7 mouse cellular contexts compared by ENCODE assay signal in genomic region chr10:77624570-77624995, GRCm38 (mm10). TPM values are rescaled to one million over a fixed set of nuclear protein-coding genes. Genes with fewer than 3 reads are reported as not detected.
DNase-seq lines count a peak whose midpoint lies in the region; ATAC-seq and TF ChIP-seq lines count a peak whose summit lies in the region.

No protein-coding gene starts in this region.

- peaks cover 33% of the 10 kb centered on the region for H3K4me1 ChIP-seq in liver, adult 2 months (ENCODE audit: control insufficient read depth, insufficient read depth, low read length)
- H3K4me1 ChIP-seq in lung, embryonic 16.5 days (replicated peaks; ENCODE audit: control insufficient read depth, insufficient read depth, low read length) = peaks cover 29% of the 10 kb centered on the region

- no peaks in the 10 kb centered on the region for H3K9me3 ChIP-seq in lung, embryonic 16.5 days (ENCODE audit: control insufficient read depth, low read length)

- ATAC-seq in lung, embryonic 16.5 days (ENCODE audit: low read depth) = no peak

- no peaks in the 10 kb centered on the region for H3K27me3 ChIP-seq in liver, adult 2 months (ENCODE audit: control insufficient read depth, insufficient read depth, low read length)
- no peaks in the 10 kb centered on the region for H3K27me3 ChIP-seq in lung, embryonic 16.5 days (ENCODE audit: control insufficient read depth, insufficient read depth, low read depth, low read length)

- TF ChIP-seq POLR2A in liver, adult 2 months (IDR thresholded peaks at IDR 0.05; ENCODE audit: extremely low read depth, insufficient read depth, low read length) = no peak

- H3K79me2 ChIP-seq in liver, adult 2 months (ENCODE audit: control insufficient read depth, insufficient read depth, low read length) = peaks cover 30% of the 10 kb centered on the region

- H3K4me2 ChIP-seq in lung, embryonic 16.5 days (ENCODE audit: low read depth, low read length) = no peak overlapping the region

- WGBS in liver, adult 2 months = 35% methylated on average over 7 of the region's 7 CpGs
- 61% methylated on average over 7 of the region's 7 CpGs for WGBS in lung, embryonic 16.5 days

- no peak overlapping the region for H3K9ac ChIP-seq in liver, adult 2 months (ENCODE audit: low read depth, low read length)
- H3K9ac ChIP-seq in lung, embryonic 16.5 days (ENCODE audit: low read length) = peak overlapping the region; percentile 45; the same call in 1 of the 2 replicates

- peak overlapping the region; percentile 35 for H3K27ac ChIP-seq in liver, adult 2 months (replicated peaks; ENCODE audit: insufficient read depth, low read depth, low read length)
- H3K27ac ChIP-seq in lung, embryonic 16.5 days (ENCODE audit: low read length) = peak overlapping the region; percentile 41

- no peak overlapping the region for H3K4me3 ChIP-seq in liver, adult 2 months (ENCODE audit: insufficient read depth, low read depth, low read length)
- no peak overlapping the region for H3K4me3 ChIP-seq in lung, embryonic 16.5 days (ENCODE audit: low read length)

- H3K36me3 ChIP-seq in liver, adult 2 months (ENCODE audit: control insufficient read depth, insufficient read depth, low read length) = no peaks in the 10 kb centered on the region
- H3K36me3 ChIP-seq in lung, embryonic 16.5 days (ENCODE audit: control insufficient read depth, insufficient read depth, low read length) = no peaks in the 10 kb centered on the region; the same call in 1 of the 2 replicates

- no peak for TF ChIP-seq CTCF in liver, adult 2 months (IDR thresholded peaks at IDR 0.05; ENCODE audit: low read depth, low read length)

- peak; percentile 80 for DNase-seq in liver, adult 2 months (ENCODE audit: extremely low read depth, low read depth, low spot score)
- no peak for DNase-seq in liver
- DNase-seq in gastrocnemius, adult 8-10 months (ENCODE audit: low spot score in 2 of 2) = peak; percentile 35 to 53
- DNase-seq in heart, postnatal 4 days = peak; percentile 61
- no peak for DNase-seq in spleen, postnatal 36 days (ENCODE audit: low spot score in 2 of 2)
- DNase-seq in spleen, postnatal 10 days (ENCODE audit: low spot score in 2 of 2) = no peak

RNA-seq across cellular contexts. Expression of gene Ube2g2, which starts 2.5 kb away (rescaled TPM):
- total RNA-seq in liver, adult 2 months (2014; rRNA removed) = 21.6 and 22.3 TPM in 2 replicates
- polyA plus RNA-seq in liver, adult 2 months (2012; rRNA removed) = 30.4 and 34.2 TPM in 2 replicates
- total RNA-seq in gastrocnemius, adult 8-10 months (2022) = 100 to 1,000 TPM in 2 of 4 experiments, 10 to 100 TPM in 2; 81.6 to 141 (median 104) TPM
- 10 to 100 TPM; 56.1 to 63.8 TPM for total RNA-seq in heart, postnatal 4 days (2021)
- 66.6 and 69.5 TPM in 2 replicates for polyA plus RNA-seq in lung, embryonic 16.5 days (2015; fragmentation: Nextera tagmentation; extraction: Ambion mirVana)

RNA-seq across cellular contexts. Expression of gene Gm49325, which starts 18.6 kb away (rescaled TPM):
- 0.47 TPM in 1 of 2 replicates, not detected in the other for total RNA-seq in liver, adult 2 months (2014; rRNA removed)
- not detected in 2 replicates for polyA plus RNA-seq in liver, adult 2 months (2012; rRNA removed)
- 10 to 100 TPM in 2 of 4 experiments, 1 to 10 TPM in 2; 5.7 to 18.3 (median 11.6) TPM for total RNA-seq in gastrocnemius, adult 8-10 months (2022)
- 10 to 100 TPM; 15.9 to 20.8 TPM for total RNA-seq in heart, postnatal 4 days (2021)
- polyA plus RNA-seq in lung, embryonic 16.5 days (2015; fragmentation: Nextera tagmentation; extraction: Ambion mirVana) = 2.0 and 2.4 TPM in 2 replicates

RNA-seq across cellular contexts. Expression of gene Sumo3, which starts 18.7 kb away (rescaled TPM):
- total RNA-seq in liver, adult 2 months (2014; rRNA removed) = 59.6 and 108 TPM in 2 replicates
- 170 and 226 TPM in 2 replicates for polyA plus RNA-seq in liver, adult 2 months (2012; rRNA removed)
- 10 to 100 TPM; 38.7 to 59.9 (median 41.6) TPM for total RNA-seq in gastrocnemius, adult 8-10 months (2022)
- total RNA-seq in heart, postnatal 4 days (2021) = 10 to 100 TPM; 90.9 to 97.9 TPM
- 344 and 348 TPM in 2 replicates for polyA plus RNA-seq in lung, embryonic 16.5 days (2015; fragmentation: Nextera tagmentation; extraction: Ambion mirVana)

RNA-seq across cellular contexts. Expression of gene Pttg1ip, which starts 43.1 kb away (rescaled TPM):
- 146 and 168 TPM in 2 replicates for total RNA-seq in liver, adult 2 months (2014; rRNA removed)
- polyA plus RNA-seq in liver, adult 2 months (2012; rRNA removed) = 218 and 238 TPM in 2 replicates
- total RNA-seq in gastrocnemius, adult 8-10 months (2022) = 10 to 100 TPM; 15.4 to 30.1 (median 25.8) TPM
- total RNA-seq in heart, postnatal 4 days (2021) = 100 to 1,000 TPM; 113 to 119 TPM
- 127 and 138 TPM in 2 replicates for polyA plus RNA-seq in lung, embryonic 16.5 days (2015; fragmentation: Nextera tagmentation; extraction: Ambion mirVana)

Comparison
In these comparisons a context has a peak if more than half of its experiments do, and no peak if none do; other contexts are left out.
1. DNase-seq: peak in liver, adult 2 months (single experiment), gastrocnemius, adult 8-10 months (2 of 2) and heart, postnatal 4 days (single experiment); none in liver (single experiment), spleen, postnatal 36 days (0 of 2) and spleen, postnatal 10 days (0 of 2).